Mouse (Mus musculus): ENCODE measurements at regions not wholly inside any gene's neighbourhood (a gene's known extent, or its start where the extent isn't known, plus 50 kb on each side); places are given as distances from the start of the nearest gene placed in this dataset.
A peak's percentile ranks its signal among the peaks of the same experiment; 100 is the strongest.

- DNase-seq (ENCODE audit: low read depth, low spot score), result no peak
These were observed 145.0 kb downstream of the Spata18 start for GRCm38 (mm10) chr5:73796201-73796600.

- no peak for DNase-seq (ENCODE audit: low read depth, low spot score)
These were observed 146.8 kb downstream of the Spata18 start for GRCm38 (mm10) chr5:73797980-73798379.

DNA sequence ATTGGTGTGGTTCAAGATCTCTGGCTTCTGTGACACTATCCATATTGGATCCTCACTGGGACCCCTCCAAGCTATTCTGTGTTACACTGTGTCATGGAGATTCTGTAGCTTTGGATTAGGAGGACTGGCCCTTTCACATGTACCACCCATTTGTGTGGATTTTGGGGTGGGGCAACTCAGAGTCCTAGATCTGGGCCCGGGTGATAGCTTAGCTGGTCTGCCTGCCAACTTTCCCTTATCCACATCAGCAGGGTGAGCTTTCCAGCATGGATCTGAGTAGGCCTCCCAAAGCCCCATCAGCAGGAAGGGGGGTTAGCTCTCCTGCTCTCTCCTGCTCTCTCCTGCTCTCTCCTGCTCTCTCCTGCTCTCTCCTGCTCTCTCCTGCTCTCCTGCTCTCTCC, 152.3 kb downstream of the Spata18 start:
- DNase-seq (ENCODE audit: low read depth, low spot score), result no peak

DNA sequence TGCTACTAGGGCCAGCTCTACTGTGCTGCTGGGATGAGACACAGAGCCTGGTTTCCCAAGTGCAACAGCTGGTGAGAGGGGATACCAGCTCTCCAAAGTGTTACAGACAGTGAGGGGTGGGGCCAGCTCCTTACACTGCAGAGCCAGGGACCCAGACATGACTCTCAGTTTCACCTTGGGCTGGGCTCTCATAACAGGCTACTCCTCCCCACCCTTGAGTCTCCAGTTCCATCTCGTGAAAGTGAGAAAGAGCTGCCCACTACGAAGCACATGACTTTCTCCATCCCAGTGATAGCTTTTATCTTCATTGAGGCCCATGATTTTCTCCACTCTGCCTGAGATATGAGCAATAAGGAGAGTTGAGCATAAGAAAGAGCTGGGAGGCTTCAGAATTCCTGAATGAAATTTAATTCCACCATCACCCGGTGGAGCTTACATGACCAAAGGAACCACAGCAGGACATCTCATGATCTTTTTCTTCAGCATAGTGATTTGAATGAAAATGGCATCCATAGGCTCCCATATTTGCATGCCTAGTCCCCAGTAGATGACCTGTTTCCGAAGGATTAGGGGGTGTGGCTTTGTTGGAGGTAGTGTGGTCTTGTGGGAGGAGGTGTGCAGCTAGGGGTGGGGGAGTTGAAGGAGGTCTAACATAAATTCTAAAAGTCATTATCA, 153.5 kb downstream of the Spata18 start:
- DNase-seq (ENCODE audit: low read depth, low spot score), result no peak

DNA sequence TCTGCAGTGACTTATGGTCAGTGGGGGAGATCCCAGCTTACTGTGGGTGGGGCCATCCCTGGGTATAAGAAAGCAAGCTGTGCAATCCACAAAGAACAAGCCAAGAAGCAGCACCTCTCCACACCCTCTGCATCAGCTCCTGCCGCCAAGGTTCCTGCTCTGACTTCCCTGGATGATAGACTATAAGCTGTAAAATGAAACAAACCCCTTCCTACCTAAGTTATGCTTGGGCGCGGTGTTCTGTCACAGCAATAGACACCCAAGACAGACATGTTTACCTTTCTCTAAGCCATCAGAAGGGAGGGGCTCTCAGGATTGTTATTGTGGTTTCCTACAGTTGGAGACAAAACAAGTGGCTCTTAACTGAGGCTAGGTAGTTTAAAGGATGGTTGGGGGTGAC, 159.5 kb downstream of the Spata18 start:
- DNase-seq (ENCODE audit: low read depth, low spot score), result no peak

DNA sequence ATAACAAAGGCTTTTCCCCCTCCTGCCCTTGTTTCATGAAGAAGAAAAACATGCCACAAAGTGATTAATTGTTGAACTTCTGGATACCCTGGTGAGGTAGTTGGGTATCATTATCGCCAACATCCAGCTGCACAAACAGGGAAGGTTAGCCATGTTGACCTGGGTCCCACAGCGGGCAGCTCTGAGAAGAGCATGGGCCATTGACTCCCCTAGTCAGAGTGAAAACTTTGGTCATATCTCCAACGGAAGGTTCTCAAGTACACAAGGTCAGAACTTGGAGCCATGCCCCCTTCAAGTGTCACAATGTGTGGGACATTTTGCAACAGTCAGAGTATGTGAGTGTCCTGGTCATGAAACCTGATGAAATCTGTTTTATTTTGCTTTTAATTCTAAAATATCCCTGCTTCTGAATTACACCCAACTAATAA, 159.9 kb downstream of the Spata18 start:
- DNase-seq (ENCODE audit: low read depth, low spot score), result no peak

DNA sequence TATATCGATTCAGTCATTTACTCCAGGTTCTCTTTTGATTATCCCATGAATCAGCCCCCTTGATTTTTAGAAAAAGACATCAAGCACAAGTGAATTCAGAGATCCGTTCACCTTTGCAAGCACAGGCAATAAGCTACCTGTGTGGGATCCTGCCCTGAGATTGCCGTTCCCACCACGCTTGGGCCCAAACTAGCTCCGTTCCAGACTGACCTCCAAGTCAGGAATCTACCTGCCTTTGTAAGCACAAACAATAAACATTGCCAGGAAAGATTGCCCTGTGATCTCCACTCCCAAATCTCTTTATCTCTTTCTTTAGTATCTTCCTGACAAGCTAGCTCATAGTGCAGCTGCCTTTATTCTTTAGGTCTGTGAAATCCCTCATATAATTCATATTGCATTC, 164.6 kb downstream of the Spata18 start:
- DNase-seq (ENCODE audit: low read depth, low spot score), result no peak

DNA sequence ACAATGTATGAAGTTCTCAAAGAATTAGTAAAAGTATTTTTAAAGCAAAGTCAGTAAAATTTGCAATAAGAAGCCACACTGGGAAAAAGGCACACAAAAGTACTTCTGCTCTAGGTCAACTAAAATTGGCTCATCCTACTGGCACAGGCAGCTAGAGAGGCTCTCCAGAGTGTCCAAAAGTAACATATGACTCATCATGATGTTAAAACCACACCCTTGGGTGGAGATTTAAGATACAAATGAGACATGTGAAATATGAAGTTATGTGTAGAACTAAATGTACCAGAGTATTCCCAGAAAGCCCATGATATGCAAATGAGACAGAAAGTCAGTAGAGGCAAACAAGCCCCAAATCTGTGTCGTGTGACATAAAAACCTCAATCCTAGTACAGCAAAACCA, 166.0 kb downstream of the Spata18 start:
- peak; percentile 80 for DNase-seq (ENCODE audit: low read depth, low spot score)

GRCm38 (mm10) chr5:73821956-73822545, 170.9 kb downstream of the Spata18 start:
- DNase-seq (ENCODE audit: low read depth, low spot score), result no peak

- no peak for DNase-seq (ENCODE audit: low read depth, low spot score)
These were observed 172.2 kb downstream of the Spata18 start for GRCm38 (mm10) chr5:73823421-73823820.

GRCm38 (mm10) chr5:73826941-73827340, 175.8 kb downstream of the Spata18 start:
- DNase-seq (ENCODE audit: low read depth, low spot score), result peak; percentile 51

DNA sequence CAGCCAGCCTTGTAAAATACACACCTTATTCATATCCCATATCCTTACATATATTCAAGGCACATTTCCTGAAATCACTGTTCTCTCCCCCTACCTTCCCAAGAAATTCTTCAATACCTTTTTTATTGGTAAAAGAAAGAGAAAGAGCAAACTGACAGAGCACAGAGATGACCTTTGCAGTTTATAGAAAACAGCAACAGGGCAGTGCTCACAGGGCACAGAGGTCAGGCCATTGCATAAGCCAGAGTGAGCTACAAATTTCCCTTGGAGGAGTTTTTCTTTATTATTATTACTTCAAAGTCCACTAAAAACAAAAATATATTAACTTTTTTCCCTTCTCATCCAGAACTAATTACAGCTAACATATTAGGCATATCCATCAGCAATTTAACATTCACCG, 182.5 kb downstream of the Spata18 start:
- DNase-seq (ENCODE audit: low read depth, low spot score), result no peak

- DNase-seq (ENCODE audit: low read depth, low spot score), result no peak
These were observed 192.6 kb downstream of the Spata18 start for GRCm38 (mm10) chr5:73843776-73844175.

DNA sequence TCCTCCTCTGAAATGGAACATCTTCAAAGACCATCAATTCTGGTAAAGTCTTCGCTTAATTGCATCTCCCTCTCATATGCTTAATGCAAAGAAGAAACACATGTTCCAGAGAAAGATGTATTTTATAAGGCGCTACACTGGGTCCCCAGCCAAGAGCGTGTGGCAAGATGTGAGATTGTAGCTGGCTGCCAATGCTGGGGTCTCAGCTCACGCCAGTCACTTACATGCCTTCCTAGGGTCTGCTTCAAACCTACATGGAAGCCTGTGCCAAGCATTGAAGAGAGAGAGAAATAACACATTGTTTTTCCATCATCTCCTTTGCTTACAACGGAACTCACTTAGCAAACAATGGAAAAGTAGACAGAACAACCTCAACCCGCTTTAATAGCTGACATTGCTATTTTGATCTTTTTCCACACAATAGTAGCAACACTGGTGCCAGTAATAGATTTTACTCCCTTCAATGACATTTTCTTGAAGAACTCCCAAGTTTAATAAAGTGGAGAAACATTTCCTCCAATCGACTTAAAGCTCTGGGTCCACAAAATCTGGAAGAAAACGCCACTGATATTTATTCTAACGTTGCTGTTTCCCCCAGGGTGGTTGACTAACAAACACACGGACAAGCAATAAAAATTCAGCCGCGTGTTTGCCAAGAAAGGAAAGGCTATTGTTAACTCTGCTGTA, 195.1 kb downstream of the Spata18 start:
- DNase-seq (ENCODE audit: low read depth, low spot score), result no peak

- peak; percentile 36 for DNase-seq (ENCODE audit: low read depth, low spot score)
These were observed 195.6 kb downstream of the Spata18 start for GRCm38 (mm10) chr5:73846783-73847151.

GRCm38 (mm10) chr5:73851501-73851900, 200.3 kb downstream of the Spata18 start:
- DNase-seq (ENCODE audit: low read depth, low spot score), result no peak

DNA sequence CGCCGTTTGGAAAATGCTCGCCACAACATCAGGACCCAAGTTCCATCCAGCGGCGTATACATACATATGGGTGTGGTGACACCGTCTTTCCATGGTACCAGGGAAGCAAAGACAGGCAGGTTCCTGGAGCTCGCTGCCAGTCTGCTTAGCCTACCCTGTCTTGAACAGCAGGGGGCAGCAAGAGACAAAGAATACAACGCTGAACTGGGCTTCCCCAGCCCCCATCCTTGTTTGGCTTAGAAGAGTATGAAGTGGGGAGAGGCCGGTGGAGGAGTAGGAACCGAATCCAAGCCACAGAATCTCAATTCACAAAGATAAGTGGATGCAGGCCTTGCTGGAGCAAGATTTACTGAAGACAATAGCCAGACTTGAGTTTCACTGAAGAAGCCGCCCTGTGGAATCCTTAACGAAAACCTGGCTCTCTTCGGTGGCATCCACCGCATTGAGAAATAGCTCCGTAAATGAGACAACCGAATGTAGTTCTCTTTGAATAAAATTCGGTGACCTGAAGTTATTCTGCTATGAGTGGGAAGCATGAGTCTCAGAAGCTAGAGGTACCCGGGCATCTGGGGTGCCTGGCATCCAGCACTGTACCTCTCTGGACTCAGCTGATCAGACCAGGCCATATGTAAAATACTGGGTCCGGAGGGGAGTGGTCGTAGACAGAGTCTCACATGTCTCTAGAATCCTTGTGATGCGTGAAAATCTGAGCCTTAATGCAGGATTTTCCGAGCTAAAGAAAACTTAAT, 203.0 kb downstream of the Spata18 start:
- DNase-seq (ENCODE audit: low read depth, low spot score), result peak; percentile 81

DNA sequence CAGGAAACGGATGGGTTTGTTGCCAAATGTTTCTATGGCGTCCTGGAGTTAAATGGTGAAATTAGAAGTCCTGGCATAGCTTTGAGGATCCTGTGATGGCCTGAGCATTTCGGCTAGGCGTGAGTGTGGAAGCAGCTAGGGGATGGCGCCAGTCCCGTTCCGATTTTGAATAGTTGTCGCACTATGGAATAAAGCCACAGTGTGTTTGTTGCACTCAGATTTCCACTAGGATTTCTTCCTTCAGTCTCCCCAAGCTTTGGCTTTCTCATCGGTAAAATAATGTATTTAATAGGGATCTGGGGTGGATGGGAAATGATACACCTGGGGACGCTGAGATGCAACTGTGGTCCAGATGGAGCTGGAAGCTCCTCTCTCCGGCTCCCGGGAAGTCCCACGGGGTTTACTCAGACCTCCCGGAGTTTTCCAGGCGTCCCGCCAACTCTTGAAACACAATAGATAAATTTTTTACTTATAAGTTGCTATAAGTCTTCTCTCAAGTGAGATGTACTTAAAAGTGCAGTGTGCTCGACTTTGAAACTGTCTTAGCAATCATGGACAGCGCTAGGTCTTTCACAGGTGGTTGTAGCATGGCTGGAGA, 203.7 kb downstream of the Spata18 start:
- DNase-seq (ENCODE audit: low read depth, low spot score), result peak; percentile 30

DNA sequence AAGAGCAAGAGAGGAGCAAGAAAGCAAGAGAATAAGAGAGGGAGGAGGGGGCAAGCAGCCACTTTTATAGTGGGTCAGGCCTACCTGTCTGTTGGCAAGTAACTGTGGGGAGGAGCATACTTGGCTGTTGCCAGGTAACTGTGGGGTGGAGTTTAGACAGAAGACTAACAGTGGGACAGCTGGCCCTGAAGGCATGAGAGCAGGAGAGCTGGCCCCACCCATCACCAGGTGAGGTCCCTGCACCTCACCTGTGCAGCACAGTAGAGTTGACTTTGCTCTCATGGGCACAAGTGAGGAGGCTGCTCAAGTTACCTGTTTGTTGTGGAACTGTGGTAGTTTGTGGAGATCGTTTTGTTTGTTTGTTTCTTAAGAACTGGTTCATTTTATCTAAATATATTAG, 208.1 kb downstream of the Spata18 start:
- no peak for DNase-seq (ENCODE audit: low read depth, low spot score)

GRCm38 (mm10) chr5:73864138-73864761, 204.0 kb downstream of the Usp46 start:
- DNase-seq (ENCODE audit: low read depth, low spot score), result no peak

- no peak for DNase-seq (ENCODE audit: low read depth, low spot score)
These were observed 195.4 kb downstream of the Usp46 start for GRCm38 (mm10) chr5:73872641-73873421.
